Mouse (Mus musculus): Measurements from ENCODE around the gene Yipf3. TPM values are rescaled to one million over a fixed set of nuclear protein-coding genes. Genes with fewer than 3 reads are reported as not detected.

Gene Yipf3
- total RNA-seq, 2 experiments from 2014 or later, result 83.8 to 97.4 TPM

GRCm38 (mm10) chr17:46253452-46254084, 5.7 kb downstream of the Yipf3 start, which contains the start of gene Lrrc73:
Lrrc73 (plus strand) TSS chr17:46253531.
- DNase-seq (ENCODE audit: extremely low spot score in 1 of 2, low spot score in 1 of 2), result peak; percentile 91 to 94

GRCm38 (mm10) chr17:46254106-46254505, 6.2 kb downstream of the Yipf3 start:
- peak; percentile 38 to 56 for DNase-seq (ENCODE audit: extremely low spot score in 1 of 2, low spot score in 1 of 2)

- no peak for DNase-seq (ENCODE audit: extremely low spot score in 1 of 2, low spot score in 1 of 2)
Observed at GRCm38 (mm10) chr17:46255147-46255546, 7.3 kb downstream of the Yipf3 start.

GRCm38 (mm10) chr17:46258279-46259053, 10.6 kb downstream of the Yipf3 start:
- DNase-seq (ENCODE audit: extremely low spot score in 1 of 2, low spot score in 1 of 2), result no peak

DNA sequence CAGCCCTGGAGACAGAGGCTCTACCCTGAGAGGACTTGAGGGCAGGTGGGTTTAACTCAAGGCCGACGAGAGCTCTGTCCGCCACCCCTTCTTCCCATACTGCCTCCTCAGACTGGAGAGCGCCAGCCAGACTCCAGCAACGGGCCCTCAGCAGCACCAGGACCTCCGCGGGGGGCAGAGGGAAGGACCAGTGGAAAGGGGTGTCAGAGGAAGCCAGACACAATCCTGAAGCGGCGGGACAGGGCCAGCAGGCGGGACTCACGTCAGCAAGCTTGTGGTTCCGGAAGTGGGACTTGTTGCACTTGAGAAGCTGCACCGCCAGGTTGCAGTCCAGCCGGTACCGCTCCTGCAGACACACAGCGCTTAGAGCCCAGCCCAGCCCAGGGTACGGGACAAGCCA, 11.8 kb downstream of the Yipf3 start:
- DNase-seq (ENCODE audit: extremely low spot score in 1 of 2, low spot score in 1 of 2), result no peak

DNA sequence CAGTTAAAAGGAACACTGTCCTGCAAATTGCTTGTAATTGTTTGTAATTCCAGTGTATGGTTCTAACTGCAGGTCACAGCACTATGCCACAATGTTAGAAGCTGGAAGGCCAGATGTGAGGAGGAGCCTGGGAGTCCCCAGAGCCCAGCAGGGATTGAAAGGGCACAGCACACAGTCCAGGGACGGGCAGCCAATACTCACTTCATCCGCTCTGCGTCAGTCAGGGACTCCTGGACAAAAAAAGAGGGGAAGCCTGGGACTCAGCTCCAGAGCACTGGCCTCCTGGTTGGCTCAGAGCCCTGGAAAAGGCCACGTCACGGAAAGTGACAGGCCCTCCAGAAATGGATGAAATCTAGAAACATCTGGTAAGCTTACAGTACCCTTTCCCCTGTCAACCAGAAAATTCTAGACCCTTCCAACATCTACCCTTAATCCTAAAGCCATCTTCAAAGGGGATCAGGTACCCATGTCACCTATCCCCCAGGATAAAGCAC, 14.4 kb downstream of the Yipf3 start:
- no peak for DNase-seq (ENCODE audit: extremely low spot score in 1 of 2, low spot score in 1 of 2)

- DNase-seq (ENCODE audit: extremely low spot score in 1 of 2, low spot score in 1 of 2), result no peak
Observed at GRCm38 (mm10) chr17:46265502-46265901, 17.6 kb downstream of the Yipf3 start.

GRCm38 (mm10) chr17:46265918-46266618, 18.2 kb downstream of the Yipf3 start:
- DNase-seq (ENCODE audit: extremely low spot score in 1 of 2, low spot score in 1 of 2), result peak; percentile 86 to 90

GRCm38 (mm10) chr17:46266986-46267385, 19.1 kb downstream of the Yipf3 start:
- no peak for DNase-seq (ENCODE audit: extremely low spot score in 1 of 2, low spot score in 1 of 2)

DNA sequence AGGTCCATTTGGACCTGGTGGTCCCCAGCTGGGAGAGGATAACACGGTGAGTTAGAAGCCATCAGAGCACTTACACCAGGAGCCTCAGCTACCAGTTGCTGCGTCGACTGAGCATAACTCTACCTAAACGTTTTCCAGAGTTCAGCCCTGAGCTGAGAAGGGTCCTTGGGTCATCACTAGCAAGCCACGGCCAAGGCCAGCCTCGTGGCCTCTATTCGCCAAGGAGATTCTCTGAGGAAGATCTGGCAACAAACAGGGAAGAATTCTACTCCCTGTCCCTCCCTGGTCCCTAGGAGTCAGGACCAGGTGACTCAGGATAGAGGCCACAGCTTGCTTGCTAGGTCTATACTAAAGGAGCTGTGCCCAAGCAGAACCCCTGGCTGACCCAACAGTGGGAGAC, 19.6 kb downstream of the Yipf3 start:
- DNase-seq (ENCODE audit: extremely low spot score in 1 of 2, low spot score in 1 of 2), result no peak

GRCm38 (mm10) chr17:46268026-46268720, 20.3 kb downstream of the Yipf3 start:
- DNase-seq (ENCODE audit: extremely low spot score in 1 of 2, low spot score in 1 of 2), result no peak

DNA sequence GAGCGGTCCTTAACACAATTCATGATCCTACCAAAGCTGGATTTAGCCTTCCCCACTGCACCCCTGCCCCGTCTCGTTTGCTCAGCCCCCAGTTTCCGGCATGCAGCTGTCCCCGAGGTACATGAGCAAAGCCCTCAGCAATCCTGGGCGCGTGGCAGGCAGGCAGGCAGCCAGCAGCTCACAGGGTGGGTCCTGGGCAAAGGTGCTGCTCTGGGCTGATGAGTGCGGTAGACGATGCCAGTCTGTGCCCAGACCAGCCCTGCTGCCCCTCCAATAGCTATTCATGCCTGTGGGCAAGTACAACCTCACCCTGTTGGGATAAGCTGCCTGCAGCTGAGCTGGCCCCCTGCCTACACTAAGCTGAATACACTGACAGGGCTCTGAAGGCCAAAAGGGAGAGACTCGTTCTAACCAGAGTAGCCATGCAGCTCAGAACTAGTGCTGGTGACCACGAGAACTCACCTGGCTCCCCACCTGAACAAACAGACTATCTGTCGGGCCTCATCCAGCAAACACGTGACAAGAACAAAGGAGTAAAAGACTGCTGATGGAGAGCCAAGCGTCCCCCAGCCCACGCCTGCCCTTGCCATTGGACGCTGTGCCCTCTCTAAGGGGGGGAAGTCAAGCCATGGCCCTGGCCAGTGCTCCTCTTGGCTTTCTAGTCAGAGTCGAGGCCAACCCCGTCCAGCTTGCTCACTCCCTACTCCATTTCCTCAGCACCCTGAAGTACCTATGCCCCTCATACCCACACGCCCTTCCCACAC, 22.1 kb downstream of the Yipf3 start:
- no peak for DNase-seq (ENCODE audit: extremely low spot score in 1 of 2, low spot score in 1 of 2)

DNA sequence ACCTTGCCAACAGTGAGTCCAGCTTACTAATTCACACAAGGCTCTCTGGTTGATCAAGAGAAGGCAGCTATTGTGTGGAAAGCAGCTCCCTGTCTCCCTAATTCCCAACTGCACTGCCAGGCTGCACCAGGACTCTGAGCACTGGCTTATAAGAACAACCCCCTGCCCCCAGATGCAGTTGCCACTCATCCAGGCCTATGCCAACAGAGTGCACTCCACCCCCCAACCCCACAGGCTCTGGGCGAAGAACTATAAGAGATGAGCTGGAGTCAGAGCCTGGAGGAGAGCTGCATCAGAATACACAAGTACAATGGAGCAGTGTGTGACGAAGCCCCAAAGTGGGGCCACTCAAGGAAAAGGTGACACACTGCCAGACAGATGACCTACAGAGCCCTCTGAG, 24.2 kb downstream of the Yipf3 start:
- no peak for DNase-seq (ENCODE audit: extremely low spot score in 1 of 2, low spot score in 1 of 2)

DNA sequence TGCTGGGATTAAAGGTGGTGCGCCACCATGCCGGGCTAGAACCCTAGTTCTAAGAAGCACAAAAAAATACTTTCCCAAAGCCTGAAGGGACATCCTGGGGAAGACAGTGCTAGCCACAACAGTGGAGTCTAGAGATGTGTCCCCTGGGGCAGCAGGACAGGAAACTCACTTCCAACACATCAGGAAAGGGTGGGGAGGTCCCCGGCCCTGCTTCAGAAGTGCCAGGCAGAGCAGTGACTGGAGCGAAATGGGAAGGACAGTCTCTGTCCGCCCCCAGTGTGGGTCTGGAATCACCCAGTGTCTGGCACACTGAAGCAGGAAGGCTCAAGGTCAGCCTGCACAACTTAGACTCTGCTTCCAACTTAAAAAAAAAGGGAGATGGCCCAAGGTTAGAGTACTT, 24.8 kb downstream of the Yipf3 start:
- no peak for DNase-seq (ENCODE audit: extremely low spot score in 1 of 2, low spot score in 1 of 2)

- DNase-seq (ENCODE audit: extremely low spot score in 1 of 2, low spot score in 1 of 2), result no peak
Observed at GRCm38 (mm10) chr17:46273803-46274236, 25.9 kb downstream of the Yipf3 start.

- no peak for DNase-seq (ENCODE audit: extremely low spot score in 1 of 2, low spot score in 1 of 2)
Observed at GRCm38 (mm10) chr17:46274465-46274864, 26.6 kb downstream of the Yipf3 start.

DNA sequence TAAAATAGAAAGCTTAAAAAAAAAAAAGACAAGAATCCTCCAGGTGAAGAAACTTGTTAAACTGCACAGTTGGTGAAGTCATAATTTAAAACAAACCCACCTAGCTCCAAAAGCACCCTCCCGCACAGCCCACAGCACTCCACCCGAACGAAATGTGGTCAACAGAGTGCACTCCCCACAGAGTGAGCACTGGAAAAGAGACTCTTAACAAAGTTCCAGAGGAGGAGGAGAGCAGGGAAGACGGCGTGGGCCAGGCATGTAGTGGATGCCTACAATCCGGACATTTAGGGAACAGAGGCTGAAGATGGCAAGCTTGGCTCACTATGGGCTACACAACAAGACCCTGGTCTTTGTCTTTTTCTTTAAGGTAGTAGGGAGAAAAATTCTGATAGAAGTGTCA, 27.2 kb downstream of the Yipf3 start:
- no peak for DNase-seq (ENCODE audit: extremely low spot score in 1 of 2, low spot score in 1 of 2)

- no peak for DNase-seq (ENCODE audit: extremely low spot score in 1 of 2, low spot score in 1 of 2)
Observed at GRCm38 (mm10) chr17:46275506-46275905, 27.6 kb downstream of the Yipf3 start.

DNA sequence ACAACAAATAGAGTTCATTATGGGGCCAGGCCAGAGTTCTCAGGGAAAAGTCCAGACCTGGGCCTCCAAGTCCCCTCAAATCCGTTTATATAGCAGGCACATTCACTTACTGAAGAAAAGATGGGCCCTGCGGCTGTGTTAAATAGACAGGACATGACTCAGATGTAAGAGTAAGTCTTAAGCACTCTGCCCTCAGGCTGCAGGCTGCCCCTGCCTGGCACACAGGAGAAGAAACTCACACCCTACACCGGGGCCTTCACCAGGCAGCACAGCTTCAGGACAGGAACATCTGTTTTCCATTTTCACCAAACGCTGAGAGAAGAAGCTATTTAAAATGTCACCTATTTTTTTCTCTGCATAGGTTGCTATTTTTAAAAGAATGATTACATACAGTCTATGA, 29.7 kb downstream of the Yipf3 start:
- no peak for DNase-seq (ENCODE audit: extremely low spot score in 1 of 2, low spot score in 1 of 2)
